Mouse (Mus musculus): Measurements from ENCODE around the gene Cttnbp2nl. TPM values are rescaled to one million over a fixed set of nuclear protein-coding genes. Genes with fewer than 3 reads are reported as not detected.
A peak's percentile ranks its signal among the peaks of the same experiment; 100 is the strongest.

Gene Cttnbp2nl
- polyA plus RNA-seq (2016; fragmentation: Nextera tagmentation; extraction: Ambion mirVana): 40.1 and 43.3 TPM in 2 replicates

DNA sequence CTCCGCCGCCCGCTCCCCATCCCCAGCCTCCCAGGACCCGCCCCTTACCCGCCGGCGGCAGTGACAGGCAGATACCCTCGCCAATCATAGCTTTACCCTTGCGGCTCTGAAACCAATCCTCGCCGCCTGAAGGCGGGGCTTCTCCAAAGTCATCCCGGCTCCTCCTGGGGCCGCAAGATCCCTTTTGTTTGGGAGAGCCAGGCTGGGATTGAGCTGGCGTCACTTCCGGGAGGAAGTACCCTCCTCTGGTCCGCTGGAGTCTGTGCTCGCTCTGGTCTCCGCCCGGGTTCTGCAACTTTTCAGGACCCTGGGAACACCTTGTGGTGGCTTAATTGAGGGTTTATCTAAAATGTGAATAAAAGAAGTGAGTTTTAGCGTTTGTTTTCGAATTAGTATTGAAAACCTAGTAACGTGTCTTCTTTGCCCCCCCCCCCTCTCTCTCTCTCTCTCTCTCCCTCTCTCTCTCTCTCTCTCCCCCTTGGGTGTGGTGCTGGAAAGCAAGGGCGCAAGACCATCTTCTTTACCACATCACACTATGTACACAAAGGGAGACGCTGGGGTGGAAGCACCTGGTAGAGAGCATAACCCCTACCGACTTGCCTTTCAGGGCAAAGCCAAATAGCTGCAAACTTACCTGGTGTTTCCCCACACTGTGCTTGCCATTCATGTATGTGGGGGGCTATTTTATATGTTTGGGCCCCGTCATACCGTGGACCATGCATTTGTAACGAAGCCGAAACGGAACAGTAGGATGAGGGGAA is at the start of gene Cttnbp2nl:
Gene Cttnbp2nl, minus strand, starts transcription at position 210 of the 761 bp plus-strand sequence.
- Histone ChIP-seq H3K9me3 (replicated peaks) (no peaks in the 10 kb centered on the region), H3K4me2 (peak within 1 kb of the TSS; percentile 81), H3K4me3 (peak within 1 kb of the TSS; percentile 72), H3K27me3 (replicated peaks) (no peaks in the 10 kb centered on the region), H3K36me3 (no peaks in the 10 kb centered on the region), H3K4me1 (replicated peaks) (peaks cover 51% of the 10 kb centered on the region), H3K27ac (ENCODE audit: poor library complexity, severe bottlenecking) (peak within 1 kb of the TSS; percentile 91), H3K9ac (peak within 1 kb of the TSS; percentile 85)
- WGBS: 1% methylated on average over 31 of the region's 31 CpGs
- peak; percentile 93 for ATAC-seq (ENCODE audit: insufficient number of reproducible peaks, low FRiP score)

DNA sequence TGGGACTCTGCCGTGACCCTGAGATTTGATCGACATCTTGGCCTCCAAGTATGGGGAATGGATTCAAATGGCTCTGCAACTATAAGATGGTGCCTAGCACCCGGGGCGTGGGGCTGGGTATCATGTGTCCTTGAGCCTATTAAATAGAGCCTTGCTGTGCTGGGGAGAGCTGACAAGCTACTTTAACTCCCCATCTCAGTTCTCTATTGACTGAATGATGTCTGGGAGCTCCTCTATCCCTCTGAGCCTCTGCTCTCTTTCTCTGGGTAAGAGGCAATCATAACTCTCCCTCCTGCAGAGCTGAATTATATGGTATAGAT is 47.3 kb upstream of the Cttnbp2nl start:
- Histone ChIP-seq H3K4me2 (no peak overlapping the region), H3K9ac (no peak overlapping the region; the same call in 1 of the 2 replicates), H3K4me3 (no peak overlapping the region), H3K9me3 (replicated peaks) (no peaks in the 10 kb centered on the region), H3K4me1 (replicated peaks) (peaks cover 19% of the 10 kb centered on the region), H3K36me3 (no peaks in the 10 kb centered on the region), H3K27ac (ENCODE audit: poor library complexity, severe bottlenecking) (peak overlapping the region; percentile 57), H3K27me3 (replicated peaks) (no peaks in the 10 kb centered on the region)
- no peak for ATAC-seq (ENCODE audit: insufficient number of reproducible peaks, low FRiP score)
- 75% methylated on average over 4 of the region's 4 CpGs for WGBS

DNA sequence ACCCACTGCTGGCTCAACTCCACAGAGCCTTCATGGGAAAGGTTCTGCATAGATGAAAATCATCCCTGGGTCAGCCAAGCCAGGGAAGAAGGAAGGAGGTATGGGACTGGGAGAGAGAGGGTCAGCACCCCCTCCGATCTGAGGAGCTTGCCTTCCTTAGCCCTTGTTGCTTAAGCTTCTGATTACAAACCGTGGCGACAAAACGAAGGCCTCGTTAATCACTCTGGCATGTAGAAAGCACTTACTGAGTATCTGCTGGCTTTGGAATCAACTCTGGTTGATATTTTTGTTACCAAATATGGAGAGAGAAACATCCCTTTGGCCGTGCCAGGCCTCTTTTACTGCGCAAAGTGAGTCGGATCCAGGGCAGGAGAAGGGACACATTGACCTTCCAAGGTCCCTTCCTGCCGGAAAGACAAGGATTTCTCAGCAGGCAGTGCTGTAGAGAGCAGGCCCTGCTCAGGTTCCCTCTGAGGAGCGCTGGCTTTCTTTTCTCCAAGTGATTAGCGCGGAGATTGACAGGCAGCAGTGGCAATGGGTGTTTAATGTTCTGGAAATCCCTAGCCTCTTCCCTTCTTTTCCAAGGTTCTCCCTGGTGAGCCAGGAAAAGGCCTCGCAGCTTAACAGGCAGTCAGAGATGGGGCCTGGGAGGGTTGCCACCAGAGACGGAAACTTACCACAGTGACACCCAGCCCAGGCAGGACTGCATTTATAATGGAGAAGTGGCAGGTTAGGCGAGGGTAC is 46.8 kb upstream of the Cttnbp2nl start:
- Histone ChIP-seq H3K4me1 (replicated peaks) (peaks cover 16% of the 10 kb centered on the region), H3K27me3 (replicated peaks) (no peaks in the 10 kb centered on the region), H3K36me3 (no peaks in the 10 kb centered on the region), H3K4me3 (no peak overlapping the region), H3K9me3 (replicated peaks) (no peaks in the 10 kb centered on the region), H3K27ac (ENCODE audit: poor library complexity, severe bottlenecking) (peak overlapping the region; percentile 57), H3K4me2 (no peak overlapping the region), H3K9ac (peak overlapping the region; percentile 31; the same call in 1 of the 2 replicates)
- no peak for ATAC-seq (ENCODE audit: insufficient number of reproducible peaks, low FRiP score)
- WGBS: 24% methylated on average over 15 of the region's 15 CpGs

DNA sequence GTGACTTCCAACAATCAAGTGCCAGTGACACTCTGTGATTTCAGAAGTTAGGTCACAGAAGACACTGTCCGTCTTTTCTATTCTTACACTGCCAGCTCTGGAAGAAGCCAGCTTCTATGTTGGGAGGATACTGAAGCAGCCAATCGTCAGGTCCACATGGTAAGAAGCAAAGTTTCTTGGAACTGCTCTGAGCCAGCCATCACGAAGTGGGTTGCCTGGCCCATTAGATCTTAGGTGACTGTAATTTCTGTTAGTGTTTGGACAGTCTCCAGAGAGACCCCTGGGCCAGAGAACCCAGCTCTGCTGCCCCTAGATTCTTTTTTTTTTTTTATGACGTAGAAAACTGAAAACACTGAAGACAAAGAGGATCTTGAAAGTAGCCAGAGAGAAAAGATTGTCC is 44.6 kb upstream of the Cttnbp2nl start:
- 74% methylated on average over 4 of the region's 4 CpGs for whole genome bisulfite sequencing
- no peak overlapping the region for H3K9ac ChIP-seq
- H3K36me3 ChIP-seq: no peaks in the 10 kb centered on the region
- no peak overlapping the region for H3K4me3 ChIP-seq
- H3K27me3 ChIP-seq (replicated peaks): no peaks in the 10 kb centered on the region
- peaks cover 18% of the 10 kb centered on the region for H3K4me1 ChIP-seq (replicated peaks)
- no peak overlapping the region for H3K27ac ChIP-seq (ENCODE audit: poor library complexity, severe bottlenecking)
- H3K4me2 ChIP-seq: no peak overlapping the region
- no peaks in the 10 kb centered on the region for H3K9me3 ChIP-seq (replicated peaks)
- ATAC-seq (ENCODE audit: insufficient number of reproducible peaks, low FRiP score): no peak

- Histone ChIP-seq H3K27ac (ENCODE audit: poor library complexity, severe bottlenecking) (no peak overlapping the region), H3K36me3 (no peaks in the 10 kb centered on the region), H3K9ac (no peak overlapping the region), H3K9me3 (replicated peaks) (no peaks in the 10 kb centered on the region), H3K27me3 (replicated peaks) (no peaks in the 10 kb centered on the region), H3K4me3 (no peak overlapping the region), H3K4me2 (no peak overlapping the region), H3K4me1 (replicated peaks) (peaks cover 15% of the 10 kb centered on the region)
- 72% methylated on average over 5 of the region's 5 CpGs for WGBS
- no peak for ATAC-seq (ENCODE audit: insufficient number of reproducible peaks, low FRiP score)
These were observed 42.1 kb upstream of the Cttnbp2nl start for GRCm38 (mm10) chr3:105095026-105095425.

DNA sequence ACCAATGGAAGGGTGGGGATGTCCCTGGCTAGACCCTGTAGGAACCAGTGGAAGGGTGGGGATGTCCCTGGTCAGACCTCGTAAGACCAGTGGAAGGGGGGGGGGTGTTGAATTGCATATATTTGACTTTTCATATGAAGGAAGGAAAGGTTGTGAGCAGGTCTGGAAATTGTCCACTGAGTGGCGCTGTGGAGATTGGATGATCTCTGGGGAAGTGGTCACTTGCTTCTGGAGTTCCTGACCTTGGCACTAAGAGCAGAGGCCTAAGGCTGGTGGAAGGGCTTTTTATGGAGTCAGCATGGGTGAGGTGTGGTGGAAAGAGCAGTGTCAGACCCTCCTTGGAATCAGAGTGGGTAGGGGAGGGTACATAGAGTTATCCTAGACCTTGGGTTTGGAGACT is 41.5 kb upstream of the Cttnbp2nl start:
- H3K4me1 ChIP-seq (replicated peaks): peaks cover 9% of the 10 kb centered on the region
- H3K27ac ChIP-seq (ENCODE audit: poor library complexity, severe bottlenecking): no peak overlapping the region
- H3K4me3 ChIP-seq: no peak overlapping the region
- H3K9me3 ChIP-seq (replicated peaks): no peaks in the 10 kb centered on the region
- H3K36me3 ChIP-seq: no peaks in the 10 kb centered on the region
- no peak overlapping the region for H3K9ac ChIP-seq
- WGBS: 57% methylated on average over 2 of the region's 2 CpGs
- no peaks in the 10 kb centered on the region for H3K27me3 ChIP-seq (replicated peaks)
- no peak for ATAC-seq (ENCODE audit: insufficient number of reproducible peaks, low FRiP score)
- H3K4me2 ChIP-seq: no peak overlapping the region

- no peak overlapping the region for H3K27ac ChIP-seq (ENCODE audit: poor library complexity, severe bottlenecking)
- no peak overlapping the region for H3K9ac ChIP-seq
- H3K4me1 ChIP-seq (replicated peaks): peaks cover 7% of the 10 kb centered on the region; the same call in 1 of the 2 replicates
- ATAC-seq (ENCODE audit: insufficient number of reproducible peaks, low FRiP score): no peak
- WGBS: 69% methylated on average over 11 of the region's 11 CpGs
- H3K4me3 ChIP-seq: no peak overlapping the region
- H3K9me3 ChIP-seq (replicated peaks): no peaks in the 10 kb centered on the region
- H3K4me2 ChIP-seq: no peak overlapping the region
- H3K27me3 ChIP-seq (replicated peaks): no peaks in the 10 kb centered on the region
- H3K36me3 ChIP-seq: no peaks in the 10 kb centered on the region
These were observed 40.0 kb upstream of the Cttnbp2nl start for GRCm38 (mm10) chr3:105092721-105093505.

DNA sequence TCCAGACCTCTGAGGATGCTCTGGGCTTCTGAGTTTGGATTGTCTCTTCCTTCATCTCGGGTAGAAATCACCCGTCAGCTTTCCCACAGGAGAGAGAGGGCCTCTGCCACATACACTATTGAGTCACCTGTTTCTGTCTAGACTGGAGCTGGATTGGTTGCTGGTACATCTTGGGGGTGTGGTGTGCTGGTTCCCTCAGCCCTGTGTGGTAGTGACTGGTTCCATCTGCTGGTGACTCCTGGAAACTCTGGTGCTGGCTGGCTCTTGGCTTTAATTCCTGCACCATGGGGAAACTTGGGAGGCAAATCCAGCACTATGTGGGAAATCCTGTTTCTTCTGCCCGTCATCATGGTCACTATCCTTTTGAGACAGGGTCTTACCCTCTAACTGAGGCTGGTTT is 38.0 kb upstream of the Cttnbp2nl start:
- no peak overlapping the region for H3K27ac ChIP-seq (ENCODE audit: poor library complexity, severe bottlenecking)
- 22% methylated on average over 3 of the region's 3 CpGs for WGBS
- no peaks in the 10 kb centered on the region for H3K36me3 ChIP-seq
- H3K4me1 ChIP-seq (replicated peaks): peaks cover 7% of the 10 kb centered on the region; the same call in 1 of the 2 replicates
- no peak for ATAC-seq (ENCODE audit: insufficient number of reproducible peaks, low FRiP score)
- H3K9ac ChIP-seq: no peak overlapping the region
- no peak overlapping the region for H3K4me3 ChIP-seq
- H3K9me3 ChIP-seq (replicated peaks): no peaks in the 10 kb centered on the region
- H3K27me3 ChIP-seq (replicated peaks): no peaks in the 10 kb centered on the region
- no peak overlapping the region for H3K4me2 ChIP-seq

GRCm38 (mm10) chr3:105090147-105090546 is 37.2 kb upstream of the Cttnbp2nl start:
- Histone ChIP-seq H3K9me3 (replicated peaks) (no peaks in the 10 kb centered on the region), H3K36me3 (no peaks in the 10 kb centered on the region), H3K27ac (ENCODE audit: poor library complexity, severe bottlenecking) (no peak overlapping the region), H3K27me3 (replicated peaks) (no peaks in the 10 kb centered on the region), H3K4me1 (replicated peaks) (peaks cover 7% of the 10 kb centered on the region; the same call in 1 of the 2 replicates), H3K9ac (no peak overlapping the region), H3K4me3 (no peak overlapping the region), H3K4me2 (no peak overlapping the region)
- 77% methylated on average over 7 of the region's 7 CpGs for WGBS
- ATAC-seq (ENCODE audit: insufficient number of reproducible peaks, low FRiP score): no peak

- H3K4me3 ChIP-seq: no peak overlapping the region
- H3K4me2 ChIP-seq: no peak overlapping the region
- no peaks in the 10 kb centered on the region for H3K27me3 ChIP-seq (replicated peaks)
- H3K9ac ChIP-seq: no peak overlapping the region
- peaks cover 5% of the 10 kb centered on the region; the same call in 1 of the 2 replicates for H3K4me1 ChIP-seq (replicated peaks)
- ATAC-seq (ENCODE audit: insufficient number of reproducible peaks, low FRiP score): no peak
- H3K27ac ChIP-seq (ENCODE audit: poor library complexity, severe bottlenecking): no peak overlapping the region
- WGBS: 70% methylated on average over 2 of the region's 2 CpGs
- no peaks in the 10 kb centered on the region for H3K9me3 ChIP-seq (replicated peaks)
- no peaks in the 10 kb centered on the region for H3K36me3 ChIP-seq
These were observed 35.7 kb upstream of the Cttnbp2nl start for GRCm38 (mm10) chr3:105088638-105089037.

GRCm38 (mm10) chr3:105087344-105087743 is 34.4 kb upstream of the Cttnbp2nl start:
- ATAC-seq (ENCODE audit: insufficient number of reproducible peaks, low FRiP score): peak; percentile 27; the same call in 1 of the 2 replicates
- H3K27ac ChIP-seq (ENCODE audit: poor library complexity, severe bottlenecking): no peak overlapping the region
- 52% methylated on average over 3 of the region's 3 CpGs for WGBS
- no peak overlapping the region for H3K4me3 ChIP-seq
- H3K27me3 ChIP-seq (replicated peaks): no peaks in the 10 kb centered on the region
- H3K36me3 ChIP-seq: no peaks in the 10 kb centered on the region
- H3K9ac ChIP-seq: no peak overlapping the region
- no peak overlapping the region for H3K4me2 ChIP-seq
- no peaks in the 10 kb centered on the region for H3K4me1 ChIP-seq (replicated peaks)
- H3K9me3 ChIP-seq (replicated peaks): no peaks in the 10 kb centered on the region
